Comparison of ENCODE assay signal across 21 mouse cellular contexts in the genomic region with DNA sequence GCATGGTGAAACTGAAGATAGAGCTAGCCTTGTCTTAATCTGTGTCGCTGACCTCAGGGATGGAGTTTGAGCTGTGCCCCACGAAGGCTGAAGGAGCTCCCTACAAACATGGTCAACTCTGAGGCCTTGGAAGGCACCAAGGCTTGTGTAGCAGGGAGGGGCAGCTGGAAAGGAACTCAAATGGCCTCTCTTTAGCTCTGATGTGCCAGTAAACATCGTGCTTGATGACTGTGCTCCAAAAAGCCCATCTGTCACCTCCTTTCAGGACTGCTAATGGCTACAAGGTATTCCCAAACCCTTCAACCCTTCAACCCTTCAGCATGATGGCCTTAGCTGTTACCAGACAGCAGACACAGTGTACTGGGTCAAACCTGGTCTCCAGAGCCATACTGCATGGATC.
"Had no signal": no experiment of that assay in that cellular context is flagged by ENCODE, and none has a peak within 500 bp of the region (broad histone marks: within the 10 kb centered on the region; RNA-seq: fewer than 3 reads in every experiment).

No protein-coding gene starts in this region.

- H3K4me3 ChIP-seq: layer of hippocampus, adult 2 months; lung, embryonic 15.5 days; megakaryocyte, embryonic 14.5 days; neural tube, embryonic 12.5 days; neural tube, embryonic 15.5 days had no signal

- H3K36me3 ChIP-seq: lung, embryonic 15.5 days; neural tube, embryonic 12.5 days; neural tube, embryonic 15.5 days had no signal

- DNase-seq: kidney, postnatal 25 days; layer of hippocampus, adult 9-11 months; lung, adult 18-20 months; lung, postnatal 10 days; lung, postnatal 36 days; midbrain, embryonic 14.5 days; right cerebral cortex, adult 18-20 months; right cerebral cortex, postnatal 14 days; right cerebral cortex, postnatal 4 days; thymus, adult 2 months; thymus, postnatal 14 days; thymus, postnatal 4 days had no signal

- H3K4me1 ChIP-seq: megakaryocyte, embryonic 14.5 days had no signal

- H3K27ac ChIP-seq: kidney, postnatal 0 days; layer of hippocampus, adult 2 months; liver, embryonic 14.5 days; lung, embryonic 15.5 days; neural tube, embryonic 12.5 days; neural tube, embryonic 15.5 days; stomach, postnatal 0 days had no signal

- H3K27me3 ChIP-seq: lung, embryonic 15.5 days; neural tube, embryonic 12.5 days; neural tube, embryonic 15.5 days had no signal

- H3K4me2 ChIP-seq: lung, embryonic 15.5 days; midbrain, embryonic 11.5 days; neural tube, embryonic 12.5 days; neural tube, embryonic 15.5 days had no signal

- H3K9me3 ChIP-seq: lung, embryonic 15.5 days; megakaryocyte, embryonic 14.5 days; neural tube, embryonic 12.5 days; neural tube, embryonic 15.5 days had no signal

- H3K9ac ChIP-seq: liver, embryonic 14.5 days; lung, embryonic 15.5 days; neural tube, embryonic 12.5 days; neural tube, embryonic 15.5 days had no signal
